Mouse (Mus musculus) left cerebral cortex, postnatal 25 days (tissue): ENCODE results near the gene Rab3b. TPM values are rescaled to one million over a fixed set of nuclear protein-coding genes. Genes with fewer than 3 reads are reported as not detected.
A peak's percentile ranks its signal among the peaks of the same experiment; 100 is the strongest.

ENCODE experiments used
- DNase-seq, 2 experiments: peaks; one replicate each; pipeline ENCODE4 v3.0.0; 2022; ENCODE audit warnings: low spot score in 2 of 2, mixed read lengths in 1 of 2
- intact Hi-C: fragments of 180-260 bp; cut with DNase I; formaldehyde crosslinking; loops from one replicate; pipeline ENCODE4 v1.15.1; 2025
- total RNA-seq, 2 experiments: library from RNA; stranded (reverse); gene quantifications; 2 replicates each; pipeline ENCODE4 v1.2.3; 2021

Gene Rab3b
- total RNA-seq: 10 to 100 TPM; 90.0 to 96.0 TPM

- DNase-seq: peak; percentile 44 to 51
- intact Hi-C loops: no loop called here
Observed at GRCm38 (mm10) chr4:108878963-108879822, at the start of gene Rab3b. Gene Rab3b, plus strand, starts transcription at chr4:108879063.

GRCm38 (mm10) chr4:108830698-108831097 lies 48.2 kb upstream of the Rab3b start:
- intact Hi-C loops: no loop called here
- peak in 1 of 2 experiments; percentile 39 for DNase-seq

- intact Hi-C loops: loop anchor here (2.0 kb wide), 1 partner anchor 52 kb away; the partner anchor contains the start of gene Zfyve9
- peak; percentile 91 to 94 for DNase-seq
Observed at GRCm38 (mm10) chr4:108832916-108833827, 45.7 kb upstream of the Rab3b start, which contains the start of gene Btf3l4. Gene Btf3l4, minus strand, starts transcription at chr4:108833614.

GRCm38 (mm10) chr4:108833828-108834114 lies 45.1 kb upstream of the Rab3b start:
- intact Hi-C loops: loop anchor here (2.0 kb wide), 1 partner anchor 53 kb away; the partner anchor contains the start of gene Zfyve9
- DNase-seq: no peak

- intact Hi-C loops: no loop called here
- peak; percentile 86 to 93 for DNase-seq
Observed at GRCm38 (mm10) chr4:108834115-108834970, 44.5 kb upstream of the Rab3b start, which contains the start of gene Txndc12. Gene Txndc12, plus strand, starts transcription at chr4:108834601.

- intact Hi-C loops: no loop called here
- no peak for DNase-seq
Observed at GRCm38 (mm10) chr4:108834971-108835311, 43.9 kb upstream of the Rab3b start.

- intact Hi-C loops: no loop called here
- no peak for DNase-seq
Observed at GRCm38 (mm10) chr4:108835496-108835895, 43.4 kb upstream of the Rab3b start.

GRCm38 (mm10) chr4:108838031-108838430 lies 40.8 kb upstream of the Rab3b start:
- intact Hi-C loops: no loop called here
- peak; percentile 42 to 79 for DNase-seq

- intact Hi-C loops: no loop called here
Observed at GRCm38 (mm10) chr4:108841920-108842578, 36.8 kb upstream of the Rab3b start.

GRCm38 (mm10) chr4:108843336-108843735 lies 35.5 kb upstream of the Rab3b start:
- no peak for DNase-seq
- intact Hi-C loops: no loop called here

More at GRCm38 (mm10) chr4:108841920-108842578, 36.8 kb upstream of the Rab3b start:
- DNase-seq: no peak

GRCm38 (mm10) chr4:108845824-108846569 lies 32.9 kb upstream of the Rab3b start:
- intact Hi-C loops: no loop called here
- DNase-seq: no peak

- intact Hi-C loops: no loop called here
- peak; percentile 87 to 93 for DNase-seq
Observed at GRCm38 (mm10) chr4:108847715-108848504, 31.0 kb upstream of the Rab3b start, which contains the start of gene Kti12. Gene Kti12, plus strand, starts transcription at chr4:108847785.

- intact Hi-C loops: no loop called here
- DNase-seq: no peak
Observed at GRCm38 (mm10) chr4:108848505-108848848, 30.4 kb upstream of the Rab3b start, which contains the start of gene A730015C16Rik. Gene A730015C16Rik, minus strand, starts transcription at chr4:108848619.

GRCm38 (mm10) chr4:108866806-108867205 lies 12.1 kb upstream of the Rab3b start:
- intact Hi-C loops: no loop called here
- no peak for DNase-seq

- intact Hi-C loops: loop anchor here (1.0 to 5.0 kb wide), 2 partner anchors 106 to 297 kb away; no protein-coding TSS in a partner anchor
- peak; percentile 93 to 96 for DNase-seq
Observed at GRCm38 (mm10) chr4:108869730-108870374, 9.0 kb upstream of the Rab3b start.

GRCm38 (mm10) chr4:108873746-108874145 lies 5.1 kb upstream of the Rab3b start:
- intact Hi-C loops: loop anchor here (5.0 kb wide), 1 partner anchor 294 kb away; no protein-coding TSS in a partner anchor
- DNase-seq: no peak

GRCm38 (mm10) chr4:108877901-108878300 lies 962 bp upstream of the Rab3b start:
- no peak for DNase-seq
- intact Hi-C loops: no loop called here
